Mouse (Mus musculus): ENCODE measurements around the gene Nudt5. TPM values are rescaled to one million over a fixed set of nuclear protein-coding genes. Genes with fewer than 3 reads are reported as not detected.

Gene Nudt5
- total RNA-seq, 1 experiment: 67.8 TPM

DNA sequence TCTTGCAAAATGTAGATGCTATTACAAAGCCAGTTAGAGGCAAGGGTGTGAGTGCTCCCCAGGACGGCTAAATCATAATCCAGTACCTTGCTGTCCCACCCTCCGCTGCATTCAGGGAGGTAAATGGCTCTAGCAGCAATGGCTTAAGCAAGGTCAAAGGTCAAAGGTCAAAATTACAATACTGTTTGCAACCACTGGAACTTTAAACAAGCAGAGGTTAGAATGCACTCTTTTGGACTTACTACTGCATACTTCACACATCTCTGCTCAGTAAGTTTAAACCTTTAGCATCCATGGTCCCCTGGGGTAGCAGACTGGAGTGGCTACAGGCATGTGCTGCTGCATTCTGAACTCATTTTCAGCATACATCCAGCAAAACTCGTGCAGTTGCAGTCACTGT, 32.6 kb downstream of the Nudt5 start:
- no peak overlapping the region for H3K27ac ChIP-seq (ENCODE audit: insufficient read depth, low read depth, low read length, poor library complexity, severe bottlenecking)
- in situ Hi-C loops (cut with MboI; ENCODE audit: low sequenced_read_pairs in 2 of 2, unreplicated experiment in 2 of 2): no loop called here
- TF ChIP-seq ZNF384 (IDR thresholded peaks at IDR 0.05; ENCODE audit: low read depth, low read length) (no peak), ZC3H11A (IDR thresholded peaks at IDR 0.05; ENCODE audit: borderline replicate concordance, low read depth, low read length) (no peak), MAFK (IDR thresholded peaks at IDR 0.05; ENCODE audit: insufficient read depth, low read depth, low read length) (no peak), CHD2 (IDR thresholded peaks at IDR 0.05; ENCODE audit: low read depth, low read length) (no peak), HCFC1 (IDR thresholded peaks at IDR 0.05; ENCODE audit: borderline replicate concordance, insufficient read depth, low read length) (no peak)
- H3K9ac ChIP-seq (ENCODE audit: insufficient read depth, low read depth, low read length, poor library complexity, severe bottlenecking): no peak overlapping the region
- no peak for DNase-seq (ENCODE audit: low read depth, low spot score)
- no peaks in the 10 kb centered on the region for H3K9me3 ChIP-seq (ENCODE audit: control insufficient read depth, insufficient read depth, low read depth, low read length)
- no peak overlapping the region for H3K4me3 ChIP-seq (ENCODE audit: insufficient read depth in 1 of 2, low read depth in 1 of 2, low read length in 2 of 2, poor library complexity in 1 of 2, severe bottlenecking in 1 of 2)
- peaks cover 0 to 2% of the 10 kb centered on the region in 2 experiments; a peak in 1 of 4 replicates for H3K4me1 ChIP-seq (ENCODE audit: control insufficient read depth in 2 of 2, insufficient read depth in 2 of 2, low read length in 2 of 2, poor library complexity in 1 of 2)
- H3K36me3 ChIP-seq (ENCODE audit: control insufficient read depth, insufficient read depth, low read length, poor library complexity, severe bottlenecking): peaks cover 27% of the 10 kb centered on the region

DNA sequence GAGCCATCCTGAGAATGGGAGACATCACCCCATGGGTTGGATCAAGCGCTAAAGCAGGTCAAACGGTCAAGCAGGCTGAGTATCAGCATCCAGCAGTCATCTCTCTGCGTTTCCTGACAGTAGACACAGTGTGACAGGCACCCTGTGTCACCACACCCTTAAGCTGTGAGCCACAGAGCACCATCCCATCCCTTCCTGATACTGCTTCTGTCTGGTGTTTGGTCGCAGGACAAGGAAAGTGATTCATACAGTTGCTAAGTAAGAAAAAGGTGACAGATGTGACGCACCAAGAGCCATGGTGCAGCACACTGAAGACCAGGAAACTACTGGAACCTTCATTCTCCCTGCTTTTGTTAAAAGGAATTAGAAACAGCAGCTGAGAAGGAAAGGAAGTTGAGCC, 44.0 kb downstream of the Nudt5 start:
- no peak for TF ChIP-seq ZC3H11A (IDR thresholded peaks at IDR 0.05; ENCODE audit: borderline replicate concordance, low read depth, low read length)
- no peak for TF ChIP-seq CHD2 (IDR thresholded peaks at IDR 0.05; ENCODE audit: low read depth, low read length)
- TF ChIP-seq HCFC1 (IDR thresholded peaks at IDR 0.05; ENCODE audit: borderline replicate concordance, insufficient read depth, low read length): no peak
- TF ChIP-seq ZNF384 (IDR thresholded peaks at IDR 0.05; ENCODE audit: low read depth, low read length): no peak
- no peak for TF ChIP-seq MAFK (IDR thresholded peaks at IDR 0.05; ENCODE audit: insufficient read depth, low read depth, low read length)
- no peaks in the 10 kb centered on the region for H3K9me3 ChIP-seq (ENCODE audit: control insufficient read depth, insufficient read depth, low read depth, low read length)
- DNase-seq (ENCODE audit: low read depth, low spot score): no peak
- peaks cover 0 to 2% of the 10 kb centered on the region in 2 experiments; a peak in 2 of 4 replicates for H3K4me1 ChIP-seq (ENCODE audit: control insufficient read depth in 2 of 2, insufficient read depth in 2 of 2, low read length in 2 of 2, poor library complexity in 1 of 2)
- peaks cover 31% of the 10 kb centered on the region for H3K36me3 ChIP-seq (ENCODE audit: control insufficient read depth, insufficient read depth, low read length, poor library complexity, severe bottlenecking)
- no peak overlapping the region for H3K27ac ChIP-seq (ENCODE audit: insufficient read depth, low read depth, low read length, poor library complexity, severe bottlenecking)
- in situ Hi-C loops (cut with MboI; ENCODE audit: low sequenced_read_pairs in 2 of 2, unreplicated experiment in 2 of 2): no loop called here
- no peak overlapping the region for H3K4me3 ChIP-seq (ENCODE audit: insufficient read depth in 1 of 2, low read depth in 1 of 2, low read length in 2 of 2, poor library complexity in 1 of 2, severe bottlenecking in 1 of 2)
- no peak overlapping the region for H3K9ac ChIP-seq (ENCODE audit: insufficient read depth, low read depth, low read length, poor library complexity, severe bottlenecking)

DNA sequence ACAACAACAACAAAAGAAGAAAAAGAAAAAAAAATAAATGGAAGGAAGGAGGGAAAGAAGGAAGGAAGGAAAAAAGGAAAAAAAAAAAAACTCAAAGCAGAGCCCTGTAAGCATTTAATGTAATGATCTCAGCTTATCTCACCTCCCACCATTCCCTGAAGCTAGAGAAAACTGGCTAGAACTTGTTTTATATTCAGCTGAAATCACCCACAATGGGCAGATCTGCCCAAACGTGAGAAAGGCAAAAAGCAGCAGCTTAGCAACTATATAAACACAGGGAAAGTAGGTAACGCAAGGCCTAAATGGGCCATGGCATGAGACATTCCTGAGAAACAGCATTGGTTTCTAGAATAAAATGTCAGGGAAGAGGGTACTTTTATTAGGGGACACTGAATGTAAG, 44.6 kb downstream of the Nudt5 start:
- no peaks in the 10 kb centered on the region for H3K9me3 ChIP-seq (ENCODE audit: control insufficient read depth, insufficient read depth, low read depth, low read length)
- H3K27ac ChIP-seq (ENCODE audit: insufficient read depth, low read depth, low read length, poor library complexity, severe bottlenecking): no peak overlapping the region
- no peak for DNase-seq (ENCODE audit: low read depth, low spot score)
- no peak for TF ChIP-seq ZNF384 (IDR thresholded peaks at IDR 0.05; ENCODE audit: low read depth, low read length)
- no peak for TF ChIP-seq HCFC1 (IDR thresholded peaks at IDR 0.05; ENCODE audit: borderline replicate concordance, insufficient read depth, low read length)
- no peak for TF ChIP-seq ZC3H11A (IDR thresholded peaks at IDR 0.05; ENCODE audit: borderline replicate concordance, low read depth, low read length)
- TF ChIP-seq MAFK (IDR thresholded peaks at IDR 0.05; ENCODE audit: insufficient read depth, low read depth, low read length): no peak
- TF ChIP-seq CHD2 (IDR thresholded peaks at IDR 0.05; ENCODE audit: low read depth, low read length): no peak
- no peak overlapping the region for H3K9ac ChIP-seq (ENCODE audit: insufficient read depth, low read depth, low read length, poor library complexity, severe bottlenecking)
- in situ Hi-C loops (cut with MboI; ENCODE audit: low sequenced_read_pairs in 2 of 2, unreplicated experiment in 2 of 2): no loop called here
- H3K36me3 ChIP-seq (ENCODE audit: control insufficient read depth, insufficient read depth, low read length, poor library complexity, severe bottlenecking): peaks cover 31% of the 10 kb centered on the region
- H3K4me1 ChIP-seq (ENCODE audit: control insufficient read depth in 2 of 2, insufficient read depth in 2 of 2, low read length in 2 of 2, poor library complexity in 1 of 2): peaks cover 0 to 2% of the 10 kb centered on the region in 2 experiments; a peak in 2 of 4 replicates
- H3K4me3 ChIP-seq (ENCODE audit: insufficient read depth in 1 of 2, low read depth in 1 of 2, low read length in 2 of 2, poor library complexity in 1 of 2, severe bottlenecking in 1 of 2): no peak overlapping the region

DNA sequence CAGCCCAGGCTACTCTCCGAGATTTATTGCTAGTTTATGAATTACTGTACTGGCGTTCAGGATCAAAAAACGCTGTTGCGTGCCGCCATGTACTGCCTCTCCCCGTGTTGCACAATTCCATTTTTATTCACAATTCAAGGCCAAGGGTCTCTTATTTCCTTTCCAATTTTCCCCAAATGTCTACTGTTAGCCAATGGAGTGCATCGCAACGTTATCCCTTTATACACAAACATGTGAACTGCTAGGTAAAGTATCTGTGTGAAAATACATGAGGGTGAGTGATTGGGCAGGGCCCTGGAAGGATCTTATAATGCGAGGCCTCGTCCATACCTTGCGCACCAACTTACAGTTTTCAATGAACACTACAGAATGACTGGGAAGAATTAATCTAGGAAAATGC, 49.5 kb downstream of the Nudt5 start:
- in situ Hi-C loops (cut with MboI; ENCODE audit: low sequenced_read_pairs in 2 of 2, unreplicated experiment in 2 of 2): no loop called here
- Histone ChIP-seq H3K27ac (ENCODE audit: insufficient read depth, low read depth, low read length, poor library complexity, severe bottlenecking) (no peak overlapping the region), H3K9ac (ENCODE audit: insufficient read depth, low read depth, low read length, poor library complexity, severe bottlenecking) (peak overlapping the region; percentile 11; the same call in 1 of the 2 replicates), H3K4me3 (ENCODE audit: insufficient read depth in 1 of 2, low read depth in 1 of 2, low read length in 2 of 2, poor library complexity in 1 of 2, severe bottlenecking in 1 of 2) (peak overlapping the region; percentile 82 to 98), H3K9me3 (ENCODE audit: control insufficient read depth, insufficient read depth, low read depth, low read length) (no peaks in the 10 kb centered on the region), H3K36me3 (ENCODE audit: control insufficient read depth, insufficient read depth, low read length, poor library complexity, severe bottlenecking) (peaks cover 9% of the 10 kb centered on the region), H3K4me1 (ENCODE audit: control insufficient read depth in 2 of 2, insufficient read depth in 2 of 2, low read length in 2 of 2, poor library complexity in 1 of 2) (no peaks in the 10 kb centered on the region; a peak in 1 of 4 replicates)
- DNase-seq (ENCODE audit: low read depth, low spot score): no peak
- TF ChIP-seq CHD2 (IDR thresholded peaks at IDR 0.05; ENCODE audit: low read depth, low read length) (no peak), ZNF384 (IDR thresholded peaks at IDR 0.05; ENCODE audit: low read depth, low read length) (no peak), ZC3H11A (IDR thresholded peaks at IDR 0.05; ENCODE audit: borderline replicate concordance, low read depth, low read length) (no peak), HCFC1 (IDR thresholded peaks at IDR 0.05; ENCODE audit: borderline replicate concordance, insufficient read depth, low read length) (no peak), MAFK (IDR thresholded peaks at IDR 0.05; ENCODE audit: insufficient read depth, low read depth, low read length) (no peak)

Measured in ES-E14 (cell line).